Mouse (Mus musculus): ENCODE measurements around the gene Col6a3. TPM values are rescaled to one million over a fixed set of nuclear protein-coding genes. Genes with fewer than 3 reads are reported as not detected.

Col6a3 gene
- 28.6 and 46.6 TPM in 2 replicates for polyA plus RNA-seq (2015; fragmentation: Nextera tagmentation; extraction: Ambion mirVana)

GRCm38 (mm10) chr1:90843836-90844235, at the start of gene Col6a3:
TSS of gene Col6a3 (minus strand) at chr1:90843971.

Other genes with a start within 250 kb of the Col6a3 start
- gene Cops8, start 241.0 kb downstream of the Col6a3 start, polyA plus RNA-seq (2015; fragmentation: Nextera tagmentation; extraction: Ambion mirVana): 67.5 and 101 TPM in 2 replicates
- 0.10 and 0.13 TPM in 2 replicates for gene Mlph, start 71.1 kb upstream of the Col6a3 start, polyA plus RNA-seq (2015; fragmentation: Nextera tagmentation; extraction: Ambion mirVana)
- gene Prlh, start 109.1 kb upstream of the Col6a3 start, polyA plus RNA-seq (2015; fragmentation: Nextera tagmentation; extraction: Ambion mirVana): not detected in 2 replicates
- 0.54 and 0.93 TPM in 2 replicates for gene Rab17, start 125.7 kb upstream of the Col6a3 start, polyA plus RNA-seq (2015; fragmentation: Nextera tagmentation; extraction: Ambion mirVana)
- gene Lrrfip1, start 154.8 kb upstream of the Col6a3 start, polyA plus RNA-seq (2015; fragmentation: Nextera tagmentation; extraction: Ambion mirVana): 19.6 and 27.2 TPM in 2 replicates

Data from adrenal gland, postnatal 0 days (tissue).